Comparison of ENCODE assay signal across 9 mouse cellular contexts in the genomic region with DNA sequence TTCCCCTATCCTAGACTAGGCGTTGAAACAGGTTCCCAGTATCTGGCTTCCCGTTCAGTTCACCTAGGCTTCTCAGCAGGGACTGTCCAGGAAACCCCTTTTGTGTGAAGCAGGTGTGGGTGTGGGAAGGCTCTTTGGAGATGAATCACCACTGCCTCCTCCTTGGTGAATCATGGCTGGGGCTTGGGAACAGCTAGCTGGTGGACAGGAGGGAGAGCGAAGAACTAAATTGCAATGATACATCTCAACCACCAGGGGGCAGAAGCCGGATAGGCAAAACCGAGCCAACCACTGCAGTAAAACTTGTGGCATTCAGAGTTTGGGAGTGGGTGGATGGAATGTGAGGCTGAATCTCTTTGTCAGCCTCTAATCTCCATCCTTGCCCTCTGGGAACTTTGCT. TPM values are rescaled to one million over a fixed set of nuclear protein-coding genes. Genes with fewer than 3 reads are reported as not detected.
DNase-seq lines count a peak whose midpoint lies in the region; ATAC-seq and TF ChIP-seq lines count a peak whose summit lies in the region.
"Had no signal": no experiment of that assay in that cellular context is flagged by ENCODE, and none has a peak within 500 bp of the region (broad histone marks: within the 10 kb centered on the region; RNA-seq: fewer than 3 reads in every experiment).

No protein-coding gene starts in this region.

- WGBS in embryonic facial prominence, embryonic 14.5 days, result 28% methylated on average over 5 of the region's 5 CpGs
- 25% methylated on average over 5 of the region's 5 CpGs for WGBS in lung, adult 2 months
- 21% methylated on average over 5 of the region's 5 CpGs for WGBS in olfactory bulb, adult 2 months
- WGBS in thymus, adult 2 months, result 38% methylated on average over 5 of the region's 5 CpGs

- no peak overlapping the region for H3K4me3 ChIP-seq in embryonic facial prominence, embryonic 14.5 days (ENCODE audit: low read depth, low read length)
- no peak overlapping the region for H3K4me3 ChIP-seq in lung, adult 2 months (replicated peaks; ENCODE audit: extremely low read depth, low read depth, low read length)
- no peak overlapping the region for H3K4me3 ChIP-seq in olfactory bulb, adult 2 months (ENCODE audit: insufficient read depth, low read depth, low read length)
- no peak overlapping the region for H3K4me3 ChIP-seq in thymus, adult 2 months (ENCODE audit: control insufficient read depth, insufficient read depth, low read length)
- H3K4me3 ChIP-seq: erythroblast, embryonic 14.5 days had no signal

- peak; percentile 60 for ATAC-seq in embryonic facial prominence, embryonic 14.5 days (ENCODE audit: low read depth)

- no peaks in the 10 kb centered on the region for H3K36me3 ChIP-seq in embryonic facial prominence, embryonic 14.5 days (ENCODE audit: control insufficient read depth, insufficient read depth, low read length)
- no peaks in the 10 kb centered on the region for H3K36me3 ChIP-seq in thymus, adult 2 months (ENCODE audit: control insufficient read depth, insufficient read depth, low read length)

- TF ChIP-seq CTCF in lung, adult 2 months (IDR thresholded peaks at IDR 0.05; ENCODE audit: insufficient read depth, low read length), result peak; percentile 88
- peak; percentile 57 for TF ChIP-seq CTCF in olfactory bulb, adult 2 months (IDR thresholded peaks at IDR 0.05; ENCODE audit: insufficient read depth, low read depth, low read length)
- TF ChIP-seq CTCF in thymus, adult 2 months (IDR thresholded peaks at IDR 0.05; ENCODE audit: borderline replicate concordance, control insufficient read depth, extremely low read depth, insufficient read depth, low read length, poor library complexity), result peak; percentile 60; the same call in 1 of the 2 replicates

- H3K4me1 ChIP-seq in embryonic facial prominence, embryonic 14.5 days (ENCODE audit: control insufficient read depth, insufficient read depth, low read length), result no peaks in the 10 kb centered on the region
- H3K4me1 ChIP-seq in lung, adult 2 months (ENCODE audit: control insufficient read depth, insufficient read depth, low read length), result peaks cover 12% of the 10 kb centered on the region
- H3K4me1 ChIP-seq in olfactory bulb, adult 2 months (ENCODE audit: control insufficient read depth, insufficient read depth, low read length), result peaks cover 26% of the 10 kb centered on the region
- peaks cover 39% of the 10 kb centered on the region for H3K4me1 ChIP-seq in thymus, adult 2 months (replicated peaks; ENCODE audit: control insufficient read depth, insufficient read depth, low read length)

- H3K9me3 ChIP-seq in embryonic facial prominence, embryonic 14.5 days (ENCODE audit: control insufficient read depth, low read length), result 0 out of 2 replicates have a peak, but pooled peaks cover 5% of the 10 kb centered on the region

- H3K4me2 ChIP-seq in embryonic facial prominence, embryonic 14.5 days (ENCODE audit: low read depth, low read length), result no peak overlapping the region

- no peaks in the 10 kb centered on the region for H3K27me3 ChIP-seq in embryonic facial prominence, embryonic 14.5 days (replicated peaks; ENCODE audit: control insufficient read depth, insufficient read depth, low read length)
- no peaks in the 10 kb centered on the region for H3K27me3 ChIP-seq in thymus, adult 2 months (ENCODE audit: control insufficient read depth, insufficient read depth, low read length)

- H3K9ac ChIP-seq in embryonic facial prominence, embryonic 14.5 days (ENCODE audit: low read depth, low read length), result no peak overlapping the region; the same call in 1 of the 2 replicates

- TF ChIP-seq POLR2A in lung, adult 2 months (IDR thresholded peaks at IDR 0.05; ENCODE audit: borderline replicate concordance, extremely low read depth, low read depth, low read length), result no peak
- TF ChIP-seq POLR2A in olfactory bulb, adult 2 months (IDR thresholded peaks at IDR 0.05; ENCODE audit: insufficient read depth, low read depth, low read length), result no peak
- no peak for TF ChIP-seq POLR2A in thymus, adult 2 months (IDR thresholded peaks at IDR 0.05; ENCODE audit: control insufficient read depth, extremely low read depth, insufficient read depth, low read length, poor library complexity)

- peak; percentile 79 to 81 for DNase-seq in B cell, adult 2 months
- DNase-seq in adrenal gland, adult 18-20 months (ENCODE audit: low spot score in 2 of 2), result peak; percentile 47 to 60
- DNase-seq in embryonic facial prominence, embryonic 14.5 days (ENCODE audit: low spot score), result peak; percentile 87
- DNase-seq in heart, postnatal 10 days, result peak; percentile 78 to 84
- DNase-seq in layer of hippocampus, adult 11-12 months (ENCODE audit: low spot score), result peak; percentile 63
- peak; percentile 65 for DNase-seq in lung, adult 2 months
- DNase-seq in thymus, adult 2 months, result peak; percentile 56

- intact Hi-C loops in heart, postnatal 10 days (cut with DNase I), result loop anchor here (1.0 to 5.0 kb wide), 3 partner anchors 30 to 122 kb away; a partner anchor contains a TSS

- peak overlapping the region; percentile 54; the same call in 1 of the 2 replicates for H3K27ac ChIP-seq in embryonic facial prominence, embryonic 14.5 days (replicated peaks; ENCODE audit: low read depth, low read length)
- no peak overlapping the region for H3K27ac ChIP-seq in olfactory bulb, adult 2 months (ENCODE audit: insufficient read depth, low read depth, low read length)
- H3K27ac ChIP-seq in thymus, adult 2 months (ENCODE audit: control insufficient read depth, insufficient read depth, low read length), result peak overlapping the region; percentile 93; the same call in 1 of the 2 replicates

RNA-seq across cellular contexts. Expression of a gene that starts 4.5 kb away (rescaled TPM):
- total RNA-seq in adrenal gland, adult 18-20 months (2021), result not detected
- polyA plus RNA-seq in embryonic facial prominence, embryonic 14.5 days (2014; fragmentation: Nextera tagmentation; extraction: Ambion mirVana), result not detected in 2 replicates
- not detected for total RNA-seq in heart, postnatal 10 days (2021)
- polyA plus RNA-seq in lung, adult 2 months (2012; rRNA removed), result not detected in 2 replicates
- not detected in 2 replicates for polyA plus RNA-seq in olfactory bulb, adult 2 months (2012; ENCODE audit: insufficient read depth, insufficient read length, low replicate concordance, missing spikeins)
- not detected in 2 replicates for polyA plus RNA-seq in thymus, adult 2 months (2012; rRNA removed)
- polyA plus RNA-seq: erythroblast, embryonic 14.5 days had no signal

RNA-seq across cellular contexts. Expression of a gene that starts 16.1 kb away (rescaled TPM):
- not detected for total RNA-seq in adrenal gland, adult 18-20 months (2021)
- not detected in 2 replicates for polyA plus RNA-seq in embryonic facial prominence, embryonic 14.5 days (2014; fragmentation: Nextera tagmentation; extraction: Ambion mirVana)
- total RNA-seq in heart, postnatal 10 days (2021), result not detected
- polyA plus RNA-seq in lung, adult 2 months (2012; rRNA removed), result not detected in 2 replicates
- polyA plus RNA-seq in olfactory bulb, adult 2 months (2012; ENCODE audit: insufficient read depth, insufficient read length, low replicate concordance, missing spikeins), result not detected in 2 replicates
- not detected in 2 replicates for polyA plus RNA-seq in thymus, adult 2 months (2012; rRNA removed)
- polyA plus RNA-seq: erythroblast, embryonic 14.5 days had no signal

RNA-seq across cellular contexts. Expression of a gene that starts 18.0 kb away (rescaled TPM):
- total RNA-seq in adrenal gland, adult 18-20 months (2021), result 10 to 100 TPM in 1 of 2 experiments, 1 to 10 TPM in 1; 5.1 to 14.9 TPM
- 16.8 and 22.9 TPM in 2 replicates for polyA plus RNA-seq in embryonic facial prominence, embryonic 14.5 days (2014; fragmentation: Nextera tagmentation; extraction: Ambion mirVana)
- 10 to 100 TPM; 10.3 to 11.7 TPM for total RNA-seq in heart, postnatal 10 days (2021)
- polyA plus RNA-seq in lung, adult 2 months (2012; rRNA removed), result 28.9 and 51.0 TPM in 2 replicates
- polyA plus RNA-seq in olfactory bulb, adult 2 months (2012; ENCODE audit: insufficient read depth, insufficient read length, low replicate concordance, missing spikeins), result not detected in 2 replicates
- polyA plus RNA-seq in thymus, adult 2 months (2012; rRNA removed), result 31.0 and 51.8 TPM in 2 replicates
- polyA plus RNA-seq: erythroblast, embryonic 14.5 days had no signal

RNA-seq across cellular contexts. Expression of a gene that starts 22.7 kb away (rescaled TPM):
- not detected for total RNA-seq in adrenal gland, adult 18-20 months (2021)
- 1.6 TPM in 1 of 2 replicates, not detected in the other for polyA plus RNA-seq in embryonic facial prominence, embryonic 14.5 days (2014; fragmentation: Nextera tagmentation; extraction: Ambion mirVana)
- total RNA-seq in heart, postnatal 10 days (2021), result not detected
- polyA plus RNA-seq in lung, adult 2 months (2012; rRNA removed), result not detected in 2 replicates
- not detected in 2 replicates for polyA plus RNA-seq in olfactory bulb, adult 2 months (2012; ENCODE audit: insufficient read depth, insufficient read length, low replicate concordance, missing spikeins)
- not detected in 2 replicates for polyA plus RNA-seq in thymus, adult 2 months (2012; rRNA removed)
- polyA plus RNA-seq: erythroblast, embryonic 14.5 days had no signal

RNA-seq across cellular contexts. Expression of a gene that starts 25.2 kb away (rescaled TPM):
- total RNA-seq in adrenal gland, adult 18-20 months (2021), result not detected
- 5.2 and 7.9 TPM in 2 replicates for polyA plus RNA-seq in embryonic facial prominence, embryonic 14.5 days (2014; fragmentation: Nextera tagmentation; extraction: Ambion mirVana)
- not detected for total RNA-seq in heart, postnatal 10 days (2021)
- polyA plus RNA-seq in lung, adult 2 months (2012; rRNA removed), result 1.0 and 2.3 TPM in 2 replicates
- not detected in 2 replicates for polyA plus RNA-seq in olfactory bulb, adult 2 months (2012; ENCODE audit: insufficient read depth, insufficient read length, low replicate concordance, missing spikeins)
- polyA plus RNA-seq in thymus, adult 2 months (2012; rRNA removed), result 7.4 and 14.0 TPM in 2 replicates
- polyA plus RNA-seq: erythroblast, embryonic 14.5 days had no signal

Comparison
In these comparisons a context has a peak if more than half of its experiments do, and no peak if none do; other contexts are left out.
1. RNA of a gene that starts 18.0 kb away (polyA plus RNA-seq): 31.0 to 51.8 TPM in thymus, adult 2 months, 28.9 to 51.0 TPM in lung, adult 2 months and 16.8 to 22.9 TPM in embryonic facial prominence, embryonic 14.5 days; not detected in olfactory bulb, adult 2 months; every median in the first group is over 10 times any median in the second.
2. Peak in every context shown above with its lines, with median percentiles within 50 percentile points of each other: DNase-seq and CTCF ChIP-seq.